Mouse (Mus musculus) limb, embryonic 14.5 days (tissue): ENCODE data around the gene Agbl2. TPM values are rescaled to one million over a fixed set of nuclear protein-coding genes. Genes with fewer than 3 reads are reported as not detected.

Experiments
- ATAC-seq: fragments of 200-750 bp; cut with Nextera tagmentation; 2 replicates; pipeline ENCODE4 v1.8.0; 2017; ENCODE audit warnings: low read depth, moderate number of reproducible peaks, moderate TSS enrichment; ENCODE audit not compliant: low FRiP score
- DNase-seq: peaks from one replicate; pipeline ENCODE4 v3.0.0-alpha.2; 2015; ENCODE audit warnings: low spot score
- H3K27ac ChIP-seq: fragments of 300-500 bp; sonication (generic); replicated peaks from 2 replicates; pipeline ENCODE4 v1.5.1; 2014; ENCODE audit warnings: low read depth, mild to moderate bottlenecking, low read length, moderate library complexity, mixed read lengths
- H3K27me3 ChIP-seq: fragments of 300-500 bp; sonication (generic); 2 replicates; pipeline ENCODE4 v1.6.1; 2014; ENCODE audit warnings: low read length, mixed read lengths; ENCODE audit not compliant: control insufficient read depth, insufficient read depth
- H3K36me3 ChIP-seq: fragments of 300-500 bp; sonication (generic); 2 replicates; pipeline ENCODE4 v1.6.1; 2014; ENCODE audit warnings: mild to moderate bottlenecking, low read length, moderate library complexity, mixed read lengths; ENCODE audit not compliant: control insufficient read depth, insufficient read depth
- H3K4me1 ChIP-seq: fragments of 300-500 bp; sonication (generic); 2 replicates; pipeline ENCODE4 v1.6.1; 2014; ENCODE audit warnings: antibody characterized with exemption, low read length, mixed read lengths; ENCODE audit not compliant: control insufficient read depth, insufficient read depth
- H3K4me2 ChIP-seq: fragments of 300-500 bp; sonication (generic); replicated peaks from 2 replicates; pipeline ENCODE4 v1.6.1; 2014; ENCODE audit warnings: low read depth, mild to moderate bottlenecking, low read length, moderate library complexity; ENCODE audit not compliant: severe bottlenecking
- H3K4me3 ChIP-seq: fragments of 300-500 bp; sonication (generic); replicated peaks from 2 replicates; pipeline ENCODE4 v1.5.1; 2014; ENCODE audit warnings: low read length
- H3K9ac ChIP-seq: fragments of 300-500 bp; sonication (generic); 2 replicates; pipeline ENCODE4 v1.6.1; 2014; ENCODE audit warnings: mild to moderate bottlenecking, low read depth, low read length, moderate library complexity; ENCODE audit not compliant: severe bottlenecking
- H3K9me3 ChIP-seq: fragments of 300-500 bp; sonication (generic); 2 replicates; pipeline ENCODE4 v1.6.1; 2016; ENCODE audit warnings: low read length; ENCODE audit not compliant: control insufficient read depth
- POLR2A ChIP-seq: fragments of 200-500 bp; IDR thresholded peaks from 2 replicates; pipeline ENCODE4 v1.8.0; 2012; ENCODE audit warnings: inconsistent platforms, mild to moderate bottlenecking, moderate library complexity, borderline replicate concordance; ENCODE audit not compliant: insufficient read depth, insufficient read length; ENCODE audit errors: extremely low read depth
- WGBS: fragments of 180-500 bp; shearing (Covaris S2); extraction: QIAGEN DNeasy Blood & Tissue Kit; methylation state at CpG from one replicate; pipeline ENCODE4 v1.1.7; 2014; 5-methylcytosine and 5-hydroxymethylcytosine counted together
- polyA plus RNA-seq, 2 experiments: library from polyadenylated mRNA; depleted of rRNA in 1 of 2; stranded (reverse) in 1 of 2; unstranded in 1 of 2; fragments of >200 nt; fragmentation: Nextera tagmentation in 1 of 2; extraction: Ambion mirVana in 1 of 2; gene quantifications; 2 replicates each; pipeline versions ENCODE4 v1.2.1 to v1.2.3; 2012 to 2014

Agbl2 gene
- polyA plus RNA-seq, 2 experiments = 1.4 to 2.3 TPM

GRCm38 (mm10) chr2:90825515-90826172, 43.1 kb downstream of the Agbl2 start:
- Histone ChIP-seq H3K4me2 (no peak overlapping the region), H3K27me3 (no peaks in the 10 kb centered on the region), H3K9ac (no peak overlapping the region), H3K9me3 (no peaks in the 10 kb centered on the region), H3K36me3 (no peaks in the 10 kb centered on the region), H3K4me1 (no peaks in the 10 kb centered on the region), H3K27ac (no peak overlapping the region), H3K4me3 (no peak overlapping the region)
- no peak for TF ChIP-seq POLR2A
- DNase-seq (no peak), ATAC-seq (no peak)
- WGBS = 90% methylated on average over 11 of the region's 11 CpGs

GRCm38 (mm10) chr2:90828739-90829138, 46.2 kb downstream of the Agbl2 start:
- H3K27ac ChIP-seq = no peak overlapping the region
- DNase-seq = no peak
- 59% methylated on average over 7 of the region's 7 CpGs for WGBS
- no peaks in the 10 kb centered on the region for H3K4me1 ChIP-seq
- no peaks in the 10 kb centered on the region for H3K36me3 ChIP-seq
- TF ChIP-seq POLR2A = no peak
- H3K27me3 ChIP-seq = no peaks in the 10 kb centered on the region
- ATAC-seq = no peak
- H3K9me3 ChIP-seq = no peaks in the 10 kb centered on the region
- no peak overlapping the region for H3K4me3 ChIP-seq
- H3K4me2 ChIP-seq = no peak overlapping the region
- no peak overlapping the region for H3K9ac ChIP-seq

GRCm38 (mm10) chr2:90833502-90833901, 51.0 kb downstream of the Agbl2 start:
- 71% methylated on average over 5 of the region's 5 CpGs for WGBS
- no peak for DNase-seq

GRCm38 (mm10) chr2:90838621-90839020, 56.1 kb downstream of the Agbl2 start:
- Histone ChIP-seq H3K27ac (no peak overlapping the region), H3K27me3 (no peaks in the 10 kb centered on the region), H3K36me3 (no peaks in the 10 kb centered on the region), H3K9ac (no peak overlapping the region), H3K4me1 (no peaks in the 10 kb centered on the region), H3K4me3 (no peak overlapping the region), H3K4me2 (no peak overlapping the region), H3K9me3 (no peaks in the 10 kb centered on the region)
- TF ChIP-seq POLR2A = no peak
- ATAC-seq (no peak), DNase-seq (no peak)
- WGBS = 80% methylated on average over 2 of the region's 2 CpGs

More at GRCm38 (mm10) chr2:90833502-90833901, 51.0 kb downstream of the Agbl2 start:
- H3K36me3 ChIP-seq = no peaks in the 10 kb centered on the region
- no peaks in the 10 kb centered on the region for H3K4me1 ChIP-seq
- H3K4me2 ChIP-seq = no peak overlapping the region
- H3K9ac ChIP-seq = no peak overlapping the region
- H3K9me3 ChIP-seq = no peaks in the 10 kb centered on the region
- no peak overlapping the region for H3K27ac ChIP-seq
- TF ChIP-seq POLR2A = no peak
- no peak overlapping the region for H3K4me3 ChIP-seq
- no peaks in the 10 kb centered on the region for H3K27me3 ChIP-seq
- no peak for ATAC-seq

- Histone ChIP-seq H3K9ac (no peak overlapping the region), H3K4me2 (no peak overlapping the region), H3K4me3 (no peak overlapping the region), H3K9me3 (no peaks in the 10 kb centered on the region), H3K27me3 (no peaks in the 10 kb centered on the region), H3K27ac (no peak overlapping the region), H3K4me1 (peaks cover 9% of the 10 kb centered on the region), H3K36me3 (no peaks in the 10 kb centered on the region)
- TF ChIP-seq POLR2A = no peak
- ATAC-seq = no peak
- 69% methylated on average over 1 of the region's 1 CpGs for WGBS
- no peak for DNase-seq
These were observed 61.1 kb downstream of the Agbl2 start for GRCm38 (mm10) chr2:90843666-90844065.

GRCm38 (mm10) chr2:90844262-90844661, 61.7 kb downstream of the Agbl2 start:
- H3K4me1 ChIP-seq = peaks cover 9% of the 10 kb centered on the region
- 77% methylated on average over 5 of the region's 5 CpGs for whole genome bisulfite sequencing
- DNase-seq = no peak
- ATAC-seq = no peak
- no peak overlapping the region for H3K4me2 ChIP-seq
- H3K27me3 ChIP-seq = no peaks in the 10 kb centered on the region
- TF ChIP-seq POLR2A = no peak
- no peaks in the 10 kb centered on the region for H3K9me3 ChIP-seq
- no peak overlapping the region for H3K9ac ChIP-seq
- no peaks in the 10 kb centered on the region for H3K36me3 ChIP-seq
- no peak overlapping the region for H3K4me3 ChIP-seq
- no peak overlapping the region for H3K27ac ChIP-seq
